Mouse (Mus musculus) myocyte (in vitro differentiated cells): Measurements from ENCODE around the gene Itga2.

ENCODE experiments used
- CEBPB ChIP-seq: IDR thresholded peaks from 2 replicates; pipeline ENCODE4 v1.6.1; 2011; ENCODE audit warnings: mild to moderate bottlenecking, moderate library complexity; ENCODE audit not compliant: poor library complexity, insufficient read depth, severe bottlenecking
- MAX ChIP-seq: IDR thresholded peaks from one replicate; pipeline ENCODE4 v1.6.1; 2011; ENCODE audit warnings: low read depth, mild to moderate bottlenecking, control low read depth
- POLR2A ChIP-seq: IDR thresholded peaks from one replicate; pipeline ENCODE4 v1.6.1; 2011; ENCODE audit warnings: low read depth, mild to moderate bottlenecking, control low read depth, moderate library complexity; ENCODE audit not compliant: insufficient read length
- POLR2AphosphoS2 ChIP-seq: IDR thresholded peaks from one replicate; pipeline ENCODE4 v1.6.1; 2011; ENCODE audit warnings: low read depth, control low read depth; ENCODE audit not compliant: insufficient read length
- SRF ChIP-seq: IDR thresholded peaks from one replicate; pipeline ENCODE4 v1.6.1; 2011; ENCODE audit warnings: low read depth; ENCODE audit not compliant: control insufficient read depth, insufficient read length
- USF1 ChIP-seq: IDR thresholded peaks from one replicate; pipeline ENCODE4 v1.6.1; 2011; ENCODE audit warnings: low read depth, mild to moderate bottlenecking, control low read depth, moderate library complexity

- TF ChIP-seq POLR2A (no peak), POLR2AphosphoS2 (no peak), SRF (no peak), CEBPB (no peak), MAX (no peak), USF1 (no peak)
Measured at GRCm38 (mm10) chr13:114855573-114856268, 76.2 kb downstream of the Itga2 start.
